Mouse (Mus musculus) induced T-regulatory cell, adult 2 months (primary cell): ENCODE measurements at regions not wholly inside any gene's neighbourhood (a gene's known extent, or its start where the extent isn't known, plus 50 kb on each side); places are given as distances from the start of the nearest gene placed in this dataset.

Experiments used
- DNase-seq: peaks from one replicate; pipeline ENCODE4 v3.0.0-alpha.2; 2012; ENCODE audit warnings: low read depth

GRCm38 (mm10) chr8:78148006-78148405 lies 65.1 kb upstream of the Ttc29 start:
- no peak for DNase-seq

DNA sequence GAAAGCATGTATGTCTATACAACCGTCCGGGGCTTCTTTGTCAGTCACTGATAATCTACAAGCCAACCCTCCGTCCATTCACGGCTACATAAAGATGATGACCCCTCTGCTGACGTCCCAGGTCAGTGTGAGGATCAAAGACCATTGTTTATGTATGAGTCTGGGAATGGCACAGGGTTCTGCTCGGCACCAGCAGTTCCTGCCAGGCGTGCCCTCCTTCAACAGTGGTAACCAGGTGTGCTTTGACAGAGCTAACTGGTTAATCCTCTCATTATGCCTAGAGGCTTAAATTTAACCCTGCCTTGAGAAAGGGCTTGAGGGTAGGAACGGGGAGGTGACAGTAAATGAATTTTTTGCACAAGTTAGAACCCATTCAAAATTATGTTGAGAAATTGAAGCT lies 58.2 kb upstream of the Ttc29 start:
- DNase-seq = no peak

GRCm38 (mm10) chr8:78162046-78162445 lies 51.1 kb upstream of the Ttc29 start:
- no peak for DNase-seq

GRCm38 (mm10) chr8:78162763-78163508 lies 50.2 kb upstream of the Ttc29 start:
- no peak for DNase-seq
